In the genomic region with DNA sequence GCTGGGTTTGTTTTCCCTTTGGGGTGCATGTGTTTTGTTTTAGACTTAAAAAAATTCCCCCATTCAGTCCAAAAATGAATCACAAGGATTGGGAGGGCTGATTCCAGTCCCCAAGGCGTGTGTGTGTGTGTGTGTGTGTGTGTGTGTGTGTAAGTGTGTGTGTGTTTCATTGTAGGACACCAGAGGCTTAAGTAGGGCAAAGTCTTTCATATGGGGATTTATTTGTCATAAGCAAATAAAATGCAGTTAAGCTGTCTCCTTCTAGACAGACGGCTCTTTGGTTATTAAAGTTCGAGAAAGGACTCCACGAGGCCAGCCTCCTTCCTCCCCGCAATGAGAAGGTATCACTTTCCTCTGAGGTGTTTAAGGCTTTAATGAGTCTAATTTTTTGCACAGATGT, we compare ENCODE assay signal across 20 mouse cellular contexts. TPM values are rescaled to one million over a fixed set of nuclear protein-coding genes. Genes with fewer than 3 reads are reported as not detected.
DNase-seq lines count a peak whose midpoint lies in the region; ATAC-seq lines count a peak whose summit lies in the region.
"Had no signal": no experiment of that assay in that cellular context is flagged by ENCODE, and none has a peak within 500 bp of the region (broad histone marks: within the 10 kb centered on the region; RNA-seq: fewer than 3 reads in every experiment).

No protein-coding gene starts in this region.

- 25% methylated on average over 5 of the region's 5 CpGs for WGBS in heart, embryonic 11.5 days (ENCODE audit: insufficient replicate concordance)
- WGBS in heart, embryonic 12.5 days, result 28% methylated on average over 5 of the region's 5 CpGs
- WGBS in lung, embryonic 16.5 days, result 14% methylated on average over 5 of the region's 5 CpGs
- WGBS in intestine, embryonic 14.5 days, result 18% methylated on average over 5 of the region's 5 CpGs
- 18% methylated on average over 5 of the region's 5 CpGs for WGBS in stomach, embryonic 15.5 days

- H3K27ac ChIP-seq in heart, embryonic 11.5 days (ENCODE audit: low read depth, low read length), result no peak overlapping the region
- no peak overlapping the region for H3K27ac ChIP-seq in heart, embryonic 12.5 days (ENCODE audit: poor library complexity, severe bottlenecking)
- peak overlapping the region; percentile 94 for H3K27ac ChIP-seq in lung, embryonic 16.5 days (ENCODE audit: low read length)
- peak overlapping the region; percentile 99 for H3K27ac ChIP-seq in intestine, embryonic 14.5 days (ENCODE audit: low read depth)
- peak overlapping the region; percentile 78 for H3K27ac ChIP-seq in stomach, embryonic 15.5 days
- H3K27ac ChIP-seq: embryonic facial prominence, embryonic 15.5 days; limb, embryonic 15.5 days; midbrain, embryonic 12.5 days had no signal

- DNase-seq in lung, postnatal 14 days, result no peak
- DNase-seq in intestine, embryonic 14.5 days (ENCODE audit: low spot score), result no peak
- DNase-seq in embryo, embryonic 10.5 days (ENCODE audit: low spot score), result no peak
- no peak for DNase-seq in left cerebral cortex, adult 18-20 months (ENCODE audit: low spot score in 2 of 2)
- DNase-seq: B cell, adult 2 months; cerebellum, adult 11-12 months; heart, adult 18-20 months; heart, postnatal 36 days; lung, postnatal 4 days had no signal

- no peaks in the 10 kb centered on the region for H3K36me3 ChIP-seq in heart, embryonic 11.5 days (ENCODE audit: control insufficient read depth, insufficient read depth, low read length)
- no peaks in the 10 kb centered on the region for H3K36me3 ChIP-seq in heart, embryonic 12.5 days
- H3K36me3 ChIP-seq in lung, embryonic 16.5 days (ENCODE audit: control insufficient read depth, insufficient read depth, low read length), result no peaks in the 10 kb centered on the region
- peaks cover 16% of the 10 kb centered on the region; the same call in 1 of the 2 replicates for H3K36me3 ChIP-seq in intestine, embryonic 14.5 days (ENCODE audit: control insufficient read depth, insufficient read depth, low read length)
- H3K36me3 ChIP-seq in stomach, embryonic 15.5 days, result no peaks in the 10 kb centered on the region
- H3K36me3 ChIP-seq: embryonic facial prominence, embryonic 15.5 days; limb, embryonic 15.5 days; midbrain, embryonic 12.5 days had no signal

- H3K9ac ChIP-seq in heart, embryonic 11.5 days (ENCODE audit: low read depth, low read length), result no peak overlapping the region
- H3K9ac ChIP-seq in heart, embryonic 12.5 days, result no peak overlapping the region
- peak overlapping the region; percentile 69 for H3K9ac ChIP-seq in lung, embryonic 16.5 days (ENCODE audit: low read length)
- H3K9ac ChIP-seq in intestine, embryonic 14.5 days (ENCODE audit: low read length), result peak overlapping the region; percentile 96
- H3K9ac ChIP-seq in stomach, embryonic 15.5 days, result no peak overlapping the region
- H3K9ac ChIP-seq: embryonic facial prominence, embryonic 15.5 days; limb, embryonic 15.5 days; midbrain, embryonic 12.5 days had no signal

- 0 out of 2 replicates have a peak overlapping the region, but pooled peaks have one; percentile 7 for H3K4me2 ChIP-seq in heart, embryonic 11.5 days
- no peak overlapping the region for H3K4me2 ChIP-seq in heart, embryonic 12.5 days
- peak overlapping the region; percentile 79 for H3K4me2 ChIP-seq in lung, embryonic 16.5 days (ENCODE audit: low read depth, low read length)
- peak overlapping the region; percentile 89 for H3K4me2 ChIP-seq in intestine, embryonic 14.5 days (ENCODE audit: low read length)
- peak overlapping the region; percentile 62 for H3K4me2 ChIP-seq in stomach, embryonic 15.5 days
- H3K4me2 ChIP-seq: embryonic facial prominence, embryonic 15.5 days; limb, embryonic 15.5 days; midbrain, embryonic 12.5 days had no signal

- no peak overlapping the region for H3K4me3 ChIP-seq in heart, embryonic 11.5 days (ENCODE audit: low read depth, low read length)
- H3K4me3 ChIP-seq in heart, embryonic 12.5 days, result no peak overlapping the region
- H3K4me3 ChIP-seq in lung, embryonic 16.5 days (ENCODE audit: low read length), result peak overlapping the region; percentile 28
- peak overlapping the region; percentile 69 for H3K4me3 ChIP-seq in intestine, embryonic 14.5 days (ENCODE audit: low read depth, low read length)
- peak overlapping the region; percentile 30; the same call in 1 of the 2 replicates for H3K4me3 ChIP-seq in stomach, embryonic 15.5 days (replicated peaks)
- H3K4me3 ChIP-seq: embryonic facial prominence, embryonic 15.5 days; limb, embryonic 15.5 days; midbrain, embryonic 12.5 days had no signal

- peaks cover 7% of the 10 kb centered on the region for H3K4me1 ChIP-seq in heart, embryonic 11.5 days (ENCODE audit: control insufficient read depth, insufficient read depth, low read length)
- peaks cover 12% of the 10 kb centered on the region for H3K4me1 ChIP-seq in heart, embryonic 12.5 days (replicated peaks)
- peaks cover 1% of the 10 kb centered on the region; the same call in 1 of the 2 replicates for H3K4me1 ChIP-seq in lung, embryonic 16.5 days (replicated peaks; ENCODE audit: control insufficient read depth, insufficient read depth, low read length)
- H3K4me1 ChIP-seq in intestine, embryonic 14.5 days (replicated peaks; ENCODE audit: control insufficient read depth, insufficient read depth, low read length), result peaks cover 24% of the 10 kb centered on the region
- H3K4me1 ChIP-seq in stomach, embryonic 15.5 days, result peaks cover 7% of the 10 kb centered on the region; the same call in 1 of the 2 replicates

- peaks cover 89% of the 10 kb centered on the region for H3K27me3 ChIP-seq in heart, embryonic 11.5 days (ENCODE audit: control insufficient read depth, insufficient read depth, low read length)
- H3K27me3 ChIP-seq in heart, embryonic 12.5 days (replicated peaks), result peaks cover 96% of the 10 kb centered on the region
- peaks cover 16% of the 10 kb centered on the region for H3K27me3 ChIP-seq in lung, embryonic 16.5 days (ENCODE audit: control insufficient read depth, insufficient read depth, low read depth, low read length)
- H3K27me3 ChIP-seq in intestine, embryonic 14.5 days (replicated peaks; ENCODE audit: control insufficient read depth, insufficient read depth, low read length), result no peaks in the 10 kb centered on the region
- peaks cover 8% of the 10 kb centered on the region; the same call in 1 of the 2 replicates for H3K27me3 ChIP-seq in stomach, embryonic 15.5 days (replicated peaks)

- no peak for ATAC-seq in heart, embryonic 11.5 days (replicated peaks; ENCODE audit: insufficient number of reproducible peaks, low FRiP score, low TSS enrichment)
- ATAC-seq in heart, embryonic 12.5 days (ENCODE audit: insufficient number of reproducible peaks, low FRiP score), result no peak
- ATAC-seq in lung, embryonic 16.5 days (ENCODE audit: low read depth), result no peak
- no peak for ATAC-seq in intestine, embryonic 14.5 days (replicated peaks; ENCODE audit: low FRiP score, low TSS enrichment, low read depth)
- no peak for ATAC-seq in stomach, embryonic 15.5 days (ENCODE audit: insufficient read depth, low FRiP score, low read depth)
- ATAC-seq: forebrain, embryonic 14.5 days had no signal

- no peaks in the 10 kb centered on the region for H3K9me3 ChIP-seq in heart, embryonic 11.5 days (replicated peaks; ENCODE audit: control insufficient read depth, low read length)
- H3K9me3 ChIP-seq in heart, embryonic 12.5 days (replicated peaks), result no peaks in the 10 kb centered on the region
- no peaks in the 10 kb centered on the region for H3K9me3 ChIP-seq in lung, embryonic 16.5 days (ENCODE audit: control insufficient read depth, low read length)
- H3K9me3 ChIP-seq in intestine, embryonic 14.5 days (ENCODE audit: control insufficient read depth, low read length), result no peaks in the 10 kb centered on the region
- H3K9me3 ChIP-seq in stomach, embryonic 15.5 days, result no peaks in the 10 kb centered on the region
- H3K9me3 ChIP-seq: embryonic facial prominence, embryonic 15.5 days; limb, embryonic 15.5 days; midbrain, embryonic 12.5 days had no signal

RNA-seq across cellular contexts. Expression of a gene that starts 1.3 kb away (rescaled TPM):
- polyA plus RNA-seq in heart, embryonic 11.5 days (2014; fragmentation: Nextera tagmentation; extraction: Ambion mirVana), result 0.74 and 1.0 TPM in 2 replicates
- polyA plus RNA-seq in heart, embryonic 12.5 days (2016; fragmentation: Nextera tagmentation; extraction: Ambion mirVana), result 0.45 and 0.86 TPM in 2 replicates
- 2.1 and 2.6 TPM in 2 replicates for polyA plus RNA-seq in lung, embryonic 16.5 days (2015; fragmentation: Nextera tagmentation; extraction: Ambion mirVana)
- 3.7 and 4.9 TPM in 2 replicates for polyA plus RNA-seq in intestine, embryonic 14.5 days (2014; fragmentation: Nextera tagmentation; extraction: Ambion mirVana)
- polyA plus RNA-seq in stomach, embryonic 15.5 days (2015; fragmentation: Nextera tagmentation; extraction: Ambion mirVana), result 2.5 and 2.7 TPM in 2 replicates
- total RNA-seq in left cerebral cortex, adult 18-20 months (2021), result not detected
- total RNA-seq: left cerebral cortex, adult 8-10 months had no signal
- polyA plus RNA-seq: cortical plate, adult 2 months; forebrain, embryonic 14.5 days; midbrain, embryonic 12.5 days had no signal

RNA-seq across cellular contexts. Expression of a gene that starts 3.8 kb away (rescaled TPM):
- 0.21 and 0.77 TPM in 2 replicates for polyA plus RNA-seq in heart, embryonic 11.5 days (2014; fragmentation: Nextera tagmentation; extraction: Ambion mirVana)
- polyA plus RNA-seq in heart, embryonic 12.5 days (2016; fragmentation: Nextera tagmentation; extraction: Ambion mirVana), result 0.19 and 0.32 TPM in 2 replicates
- polyA plus RNA-seq in lung, embryonic 16.5 days (2015; fragmentation: Nextera tagmentation; extraction: Ambion mirVana), result 3.4 TPM in 2 replicates
- polyA plus RNA-seq in intestine, embryonic 14.5 days (2014; fragmentation: Nextera tagmentation; extraction: Ambion mirVana), result 3.5 and 3.8 TPM in 2 replicates
- polyA plus RNA-seq in stomach, embryonic 15.5 days (2015; fragmentation: Nextera tagmentation; extraction: Ambion mirVana), result 3.4 and 3.6 TPM in 2 replicates
- total RNA-seq in left cerebral cortex, adult 18-20 months (2021), result not detected
- polyA plus RNA-seq: cortical plate, adult 2 months; forebrain, embryonic 14.5 days; midbrain, embryonic 12.5 days had no signal

RNA-seq across cellular contexts. Expression of a gene that starts 18.7 kb away (rescaled TPM):
- 0.65 and 2.4 TPM in 2 replicates for polyA plus RNA-seq in heart, embryonic 11.5 days (2014; fragmentation: Nextera tagmentation; extraction: Ambion mirVana)
- polyA plus RNA-seq in heart, embryonic 12.5 days (2016; fragmentation: Nextera tagmentation; extraction: Ambion mirVana), result 0.14 and 1.9 TPM in 2 replicates
- polyA plus RNA-seq in lung, embryonic 16.5 days (2015; fragmentation: Nextera tagmentation; extraction: Ambion mirVana), result 39.2 and 46.6 TPM in 2 replicates
- polyA plus RNA-seq in intestine, embryonic 14.5 days (2014; fragmentation: Nextera tagmentation; extraction: Ambion mirVana), result 49.6 and 51.6 TPM in 2 replicates
- polyA plus RNA-seq in stomach, embryonic 15.5 days (2015; fragmentation: Nextera tagmentation; extraction: Ambion mirVana), result 17.6 and 17.9 TPM in 2 replicates
- total RNA-seq in left cerebral cortex, adult 18-20 months (2021), result not detected
- total RNA-seq: left cerebral cortex, adult 8-10 months had no signal
- polyA plus RNA-seq: cortical plate, adult 2 months; embryonic facial prominence, embryonic 15.5 days; forebrain, embryonic 14.5 days; midbrain, embryonic 12.5 days had no signal

RNA-seq across cellular contexts. Expression of a gene that starts 28.5 kb away (rescaled TPM):
- 4.5 and 7.4 TPM in 2 replicates for polyA plus RNA-seq in heart, embryonic 11.5 days (2014; fragmentation: Nextera tagmentation; extraction: Ambion mirVana)
- polyA plus RNA-seq in heart, embryonic 12.5 days (2016; fragmentation: Nextera tagmentation; extraction: Ambion mirVana), result 4.0 TPM in 2 replicates
- 20.1 and 24.0 TPM in 2 replicates for polyA plus RNA-seq in lung, embryonic 16.5 days (2015; fragmentation: Nextera tagmentation; extraction: Ambion mirVana)
- 22.9 and 27.9 TPM in 2 replicates for polyA plus RNA-seq in intestine, embryonic 14.5 days (2014; fragmentation: Nextera tagmentation; extraction: Ambion mirVana)
- 20.3 and 21.0 TPM in 2 replicates for polyA plus RNA-seq in stomach, embryonic 15.5 days (2015; fragmentation: Nextera tagmentation; extraction: Ambion mirVana)
- not detected for total RNA-seq in left cerebral cortex, adult 18-20 months (2021)
- total RNA-seq: gastrocnemius, adult 18-20 months; left cerebral cortex, adult 8-10 months had no signal
- polyA plus RNA-seq: cortical plate, adult 2 months; forebrain, embryonic 14.5 days had no signal

RNA-seq across cellular contexts. Expression of a gene that starts 29.6 kb away (rescaled TPM):
- 0.32 and 0.90 TPM in 2 replicates for polyA plus RNA-seq in heart, embryonic 11.5 days (2014; fragmentation: Nextera tagmentation; extraction: Ambion mirVana)
- polyA plus RNA-seq in heart, embryonic 12.5 days (2016; fragmentation: Nextera tagmentation; extraction: Ambion mirVana), result 0.62 TPM in 1 of 2 replicates, not detected in the other
- 8.8 and 11.6 TPM in 2 replicates for polyA plus RNA-seq in lung, embryonic 16.5 days (2015; fragmentation: Nextera tagmentation; extraction: Ambion mirVana)
- polyA plus RNA-seq in intestine, embryonic 14.5 days (2014; fragmentation: Nextera tagmentation; extraction: Ambion mirVana), result 18.1 and 24.1 TPM in 2 replicates
- 7.5 and 10.7 TPM in 2 replicates for polyA plus RNA-seq in stomach, embryonic 15.5 days (2015; fragmentation: Nextera tagmentation; extraction: Ambion mirVana)
- total RNA-seq in left cerebral cortex, adult 18-20 months (2021), result not detected
- total RNA-seq: heart, adult 18-20 months; heart, postnatal 36 days; left cerebral cortex, adult 8-10 months had no signal
- polyA plus RNA-seq: cortical plate, adult 2 months; embryonic facial prominence, embryonic 15.5 days; forebrain, embryonic 14.5 days; midbrain, embryonic 12.5 days had no signal

Comparison
In these comparisons a context has a peak if more than half of its experiments do, and no peak if none do; other contexts are left out.
1. H3K27ac ChIP-seq: peak in lung, embryonic 16.5 days (single experiment), intestine, embryonic 14.5 days (single experiment) and stomach, embryonic 15.5 days (single experiment); none in heart, embryonic 11.5 days (single experiment) and heart, embryonic 12.5 days (single experiment).
2. H3K4me3 ChIP-seq: peak in lung, embryonic 16.5 days (single experiment), intestine, embryonic 14.5 days (single experiment) and stomach, embryonic 15.5 days (single experiment); none in heart, embryonic 11.5 days (single experiment) and heart, embryonic 12.5 days (single experiment).
3. H3K9ac ChIP-seq: peak in lung, embryonic 16.5 days (single experiment) and intestine, embryonic 14.5 days (single experiment); none in heart, embryonic 11.5 days (single experiment), heart, embryonic 12.5 days (single experiment) and stomach, embryonic 15.5 days (single experiment).